Mouse (Mus musculus): Measurements from ENCODE around the gene Iqschfp.

The Iqschfp gene

DNA sequence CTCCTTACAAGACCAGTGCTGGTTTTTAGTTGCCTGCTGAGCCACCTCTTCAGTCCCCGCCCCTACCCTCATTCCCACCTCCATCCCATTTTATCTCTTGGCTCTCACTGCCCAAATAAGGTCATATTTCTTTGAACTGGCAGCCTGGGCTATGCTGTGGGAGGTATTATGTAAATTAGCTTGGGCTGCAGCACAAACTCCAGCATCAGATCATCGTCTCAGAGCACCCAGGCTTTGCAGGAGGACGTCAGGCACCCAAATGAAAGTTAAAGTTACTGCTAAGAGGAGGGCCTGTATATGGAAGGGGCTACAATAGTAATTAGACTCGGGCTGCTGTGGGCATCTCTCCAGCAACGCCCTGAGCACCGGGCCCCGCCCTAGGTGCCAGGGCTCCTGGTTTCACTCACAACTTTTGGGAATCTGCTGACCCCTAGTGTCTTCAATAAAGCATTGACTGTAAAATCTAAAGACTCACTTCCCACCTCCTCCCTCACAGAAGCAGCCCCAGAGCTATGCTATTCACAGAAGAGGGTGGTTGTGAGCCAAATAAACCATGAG lies 651.0 kb downstream of the Iqschfp start:
- peak; percentile 70 to 73 for DNase-seq

DNA sequence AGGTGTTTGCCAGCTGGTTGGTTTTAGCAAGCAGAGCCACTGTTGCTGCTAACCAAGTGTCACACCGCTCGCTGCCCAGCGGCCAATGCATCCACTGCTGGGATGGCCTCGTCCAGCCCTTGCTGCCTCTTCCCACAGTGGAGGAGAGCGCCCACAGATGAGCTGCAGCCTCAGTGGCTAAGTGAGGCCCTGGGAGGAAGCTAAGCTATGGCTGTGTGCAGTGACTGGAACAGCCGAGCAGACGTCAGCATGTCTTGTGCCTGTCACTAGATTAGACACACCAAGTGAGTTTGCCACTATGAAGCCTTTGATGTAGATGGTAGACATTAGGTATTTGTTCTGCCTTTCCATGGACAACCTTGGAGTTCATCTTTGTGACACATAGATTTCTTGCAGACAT lies 652.8 kb downstream of the Iqschfp start:
- no peak for DNase-seq

DNA sequence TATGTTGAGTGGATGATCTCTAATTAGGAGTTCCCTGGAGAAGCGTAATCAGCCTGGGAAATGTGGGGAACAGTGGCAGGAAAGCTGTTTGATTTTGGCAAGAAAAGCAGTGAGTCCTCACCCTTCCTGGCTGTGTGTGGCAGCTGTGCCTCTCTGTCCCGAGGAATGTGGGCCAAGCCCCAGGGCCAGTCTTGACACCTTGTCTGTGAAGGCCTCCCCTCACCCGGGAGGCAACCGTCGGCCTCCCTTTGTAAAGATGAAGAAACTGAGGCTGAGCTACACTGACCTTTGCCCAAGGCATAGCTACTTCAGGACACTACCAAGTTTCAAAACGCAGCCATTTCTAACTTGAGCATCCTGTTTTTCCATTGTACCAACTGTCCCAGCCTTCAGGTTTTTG lies 653.9 kb downstream of the Iqschfp start:
- DNase-seq, result no peak

DNA sequence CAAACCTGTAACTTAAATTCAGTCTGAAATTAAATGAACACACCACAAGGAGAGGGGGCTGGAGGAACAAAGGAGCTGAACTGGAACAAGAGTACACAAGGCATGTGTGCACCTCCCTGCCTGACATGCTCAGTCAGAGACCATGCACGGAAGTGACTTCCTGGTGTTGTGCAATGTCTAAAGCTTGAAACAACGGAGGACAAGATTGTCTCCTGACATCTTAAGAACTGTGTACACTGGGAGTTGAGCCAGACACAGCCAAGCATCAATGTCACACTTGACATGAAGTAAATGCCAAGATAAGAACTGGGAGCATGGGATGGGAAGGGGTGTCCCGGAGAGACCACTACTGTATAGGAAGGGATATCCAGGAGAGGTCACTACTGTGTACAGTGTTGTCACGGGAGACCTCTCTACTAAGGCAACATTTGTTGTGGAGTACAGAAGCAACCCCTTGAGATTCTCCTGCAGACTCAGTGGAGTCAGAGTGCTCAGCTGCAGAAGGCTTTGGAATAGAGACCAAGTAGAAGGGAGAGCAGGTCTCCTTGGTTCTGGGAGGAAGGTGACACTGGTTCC lies 663.1 kb downstream of the Iqschfp start:
- no peak for DNase-seq

DNA sequence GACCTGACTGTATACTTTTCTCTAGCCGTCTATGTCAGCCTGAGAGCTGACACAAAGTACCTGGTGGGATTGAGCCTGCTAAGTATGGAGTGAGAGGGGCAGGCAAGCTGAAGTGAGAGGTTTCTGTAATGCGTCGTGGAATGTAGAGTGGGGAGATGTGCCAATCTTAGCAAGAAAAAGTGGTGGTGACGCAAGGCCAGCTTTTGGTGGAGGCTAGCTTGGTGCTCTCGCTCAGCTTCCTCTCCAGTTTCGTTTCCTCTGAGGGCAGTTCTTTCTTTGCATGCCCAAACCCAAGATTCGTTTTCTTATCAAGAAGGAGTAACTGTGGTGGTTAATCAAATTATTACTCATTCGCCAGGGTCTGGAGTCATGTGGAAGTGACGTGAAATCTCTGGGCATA lies 664.9 kb downstream of the Iqschfp start:
- no peak for DNase-seq

DNA sequence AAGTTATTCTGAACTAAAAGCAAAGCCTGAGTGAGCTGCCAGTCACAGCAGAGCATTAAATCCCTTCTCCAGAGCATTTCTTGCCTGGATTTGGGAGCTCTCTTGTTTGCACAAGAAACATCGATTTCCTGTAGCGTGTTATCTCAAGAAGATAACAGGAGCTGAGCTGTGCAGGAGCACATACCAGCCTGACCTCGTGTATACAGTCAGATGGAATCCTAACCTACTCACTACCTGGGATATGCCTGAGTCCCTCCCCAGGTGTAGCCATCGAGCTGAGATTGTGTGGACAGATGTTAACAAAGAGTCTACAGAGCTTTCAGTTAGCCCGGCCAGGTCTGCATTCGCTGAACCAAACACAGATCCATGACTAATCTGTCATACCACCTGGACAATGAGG lies 666.7 kb downstream of the Iqschfp start:
- DNase-seq, result no peak

DNA sequence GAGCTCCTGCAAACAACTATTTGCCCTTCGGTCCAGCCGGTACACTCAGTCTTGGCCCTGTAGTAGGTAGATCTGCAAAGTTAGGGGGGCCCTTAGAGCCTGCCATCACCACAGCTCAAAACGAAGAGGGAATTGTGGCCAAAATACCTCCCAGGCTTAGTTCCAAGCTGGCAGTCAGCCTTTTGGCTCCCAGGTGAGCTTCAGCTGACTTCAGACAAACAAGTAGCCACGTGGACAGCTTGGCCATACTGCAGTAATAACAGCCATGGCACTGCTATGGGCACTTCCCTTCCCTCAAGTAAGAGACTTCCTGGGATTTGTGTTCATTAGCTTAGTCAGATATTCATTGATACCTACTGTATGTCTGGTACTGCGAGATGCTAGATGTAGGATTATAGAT lies 668.0 kb downstream of the Iqschfp start:
- DNase-seq, result peak; percentile 83

DNA sequence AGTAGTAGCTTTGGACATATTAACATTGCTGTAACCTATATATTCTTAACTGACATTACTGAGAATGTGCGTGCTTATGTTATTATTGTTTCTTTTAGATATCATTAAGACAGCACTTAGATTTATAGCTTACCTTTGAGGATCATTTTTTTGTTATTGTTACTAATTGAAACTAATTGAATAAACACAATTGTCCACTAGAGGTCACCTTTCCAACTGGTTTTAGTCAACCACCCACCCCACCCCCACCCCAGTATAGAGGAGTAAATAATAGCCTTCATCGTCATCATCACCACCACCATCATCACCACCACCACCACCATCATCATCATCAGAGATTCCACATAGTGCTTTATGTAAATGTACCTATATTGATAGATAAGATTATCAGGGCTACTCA lies 670.8 kb downstream of the Iqschfp start:
- DNase-seq, result no peak

DNA sequence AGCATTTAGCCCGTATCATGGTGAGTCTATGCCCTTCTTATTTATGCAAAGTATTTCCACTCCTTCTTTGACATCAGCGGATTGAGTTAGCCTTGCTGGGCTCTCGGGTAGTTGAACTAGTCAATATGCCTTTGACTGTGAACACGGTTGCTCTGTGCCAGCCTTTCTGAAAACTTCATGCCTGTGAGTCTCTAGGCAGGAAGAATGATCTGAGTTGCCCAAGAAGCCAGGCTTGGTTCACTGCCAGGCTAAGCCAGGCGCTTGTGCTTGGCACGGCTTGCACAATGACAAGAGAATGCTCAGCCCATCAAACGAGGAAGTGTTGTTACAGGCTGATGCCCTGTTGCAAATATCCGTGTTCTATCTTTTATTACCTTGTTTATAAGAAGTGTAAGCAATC lies 671.9 kb downstream of the Iqschfp start:
- DNase-seq, result peak; percentile 64 to 72

DNA sequence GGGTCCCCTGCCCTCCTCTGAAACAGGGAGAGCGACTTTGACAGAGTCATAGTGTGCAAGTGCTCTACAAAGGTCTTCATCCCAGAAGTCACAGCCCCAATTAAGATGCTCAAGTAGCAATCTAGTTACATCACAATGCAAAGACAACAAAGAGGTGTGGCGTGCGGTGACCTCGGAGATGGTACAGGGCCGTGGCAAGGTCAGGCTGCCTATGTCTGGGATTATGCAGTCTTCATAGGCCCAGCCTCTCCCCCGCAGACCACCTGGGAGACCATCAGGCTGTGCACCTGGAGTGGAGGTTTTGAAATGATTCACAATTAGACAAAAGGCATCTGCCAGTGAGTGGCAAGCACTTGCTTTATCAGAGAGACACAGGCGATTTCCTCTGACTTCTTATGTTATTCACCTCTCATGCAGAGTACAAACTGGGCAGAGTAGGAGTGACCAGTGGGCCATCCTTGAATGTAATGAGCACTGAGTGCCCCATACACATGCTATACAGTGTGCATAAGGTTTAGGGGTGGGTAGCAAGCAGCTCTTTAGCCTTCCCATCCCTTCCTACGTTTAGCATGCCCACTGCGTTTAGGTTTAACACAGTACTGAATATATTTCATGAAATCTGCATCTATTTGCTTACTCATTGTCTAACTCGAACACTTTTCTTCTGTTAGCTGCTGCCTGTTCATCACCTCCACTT lies 673.1 kb downstream of the Iqschfp start:
- DNase-seq, result no peak

DNA sequence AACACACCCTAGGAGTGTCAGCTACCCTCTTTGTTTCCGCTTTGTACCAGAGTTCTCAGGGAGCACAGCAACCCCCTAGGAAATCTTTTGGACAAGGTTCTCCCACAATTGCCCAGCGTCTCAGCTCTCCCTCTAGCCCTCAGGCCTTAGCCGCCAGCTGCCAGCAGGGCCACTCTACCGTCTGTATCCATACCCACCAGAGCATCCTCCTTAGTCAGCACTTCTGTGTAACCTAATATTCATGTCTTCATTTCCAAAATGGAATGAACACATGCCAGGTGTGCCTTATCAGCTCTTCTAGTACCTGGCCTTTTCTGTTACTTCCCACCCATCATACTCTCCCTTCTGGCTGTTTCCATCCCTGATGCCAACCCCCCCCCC lies 673.6 kb downstream of the Iqschfp start:
- no peak for DNase-seq

- DNase-seq, result no peak
Observed at GRCm38 (mm10) chr3:68567581-68567980, 675.5 kb downstream of the Iqschfp start.

- no peak for DNase-seq
Observed at GRCm38 (mm10) chr3:68568149-68568548, 676.1 kb downstream of the Iqschfp start.

- DNase-seq, result no peak
Observed at GRCm38 (mm10) chr3:68568716-68569115, 676.7 kb downstream of the Iqschfp start.

DNA sequence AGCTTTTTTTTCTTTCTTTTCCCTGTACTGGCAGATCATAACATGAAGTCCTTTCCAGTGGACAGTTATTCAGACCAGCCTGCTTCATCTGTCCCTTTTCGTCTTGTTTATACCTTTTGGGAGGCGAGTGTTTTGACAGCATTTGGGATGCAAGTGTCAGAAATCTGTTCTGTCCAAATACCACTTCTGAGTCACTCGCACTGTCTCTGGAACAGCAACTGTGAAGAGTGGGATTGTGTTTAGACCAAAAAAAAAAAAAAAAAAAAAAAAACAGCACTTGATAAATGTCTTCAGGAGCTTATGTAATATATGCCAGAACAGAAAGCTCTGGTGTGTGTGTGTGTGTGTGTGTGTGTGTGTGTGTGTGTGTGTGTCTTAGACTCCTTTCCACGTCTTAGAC lies 678.3 kb downstream of the Iqschfp start:
- DNase-seq, result no peak

DNA sequence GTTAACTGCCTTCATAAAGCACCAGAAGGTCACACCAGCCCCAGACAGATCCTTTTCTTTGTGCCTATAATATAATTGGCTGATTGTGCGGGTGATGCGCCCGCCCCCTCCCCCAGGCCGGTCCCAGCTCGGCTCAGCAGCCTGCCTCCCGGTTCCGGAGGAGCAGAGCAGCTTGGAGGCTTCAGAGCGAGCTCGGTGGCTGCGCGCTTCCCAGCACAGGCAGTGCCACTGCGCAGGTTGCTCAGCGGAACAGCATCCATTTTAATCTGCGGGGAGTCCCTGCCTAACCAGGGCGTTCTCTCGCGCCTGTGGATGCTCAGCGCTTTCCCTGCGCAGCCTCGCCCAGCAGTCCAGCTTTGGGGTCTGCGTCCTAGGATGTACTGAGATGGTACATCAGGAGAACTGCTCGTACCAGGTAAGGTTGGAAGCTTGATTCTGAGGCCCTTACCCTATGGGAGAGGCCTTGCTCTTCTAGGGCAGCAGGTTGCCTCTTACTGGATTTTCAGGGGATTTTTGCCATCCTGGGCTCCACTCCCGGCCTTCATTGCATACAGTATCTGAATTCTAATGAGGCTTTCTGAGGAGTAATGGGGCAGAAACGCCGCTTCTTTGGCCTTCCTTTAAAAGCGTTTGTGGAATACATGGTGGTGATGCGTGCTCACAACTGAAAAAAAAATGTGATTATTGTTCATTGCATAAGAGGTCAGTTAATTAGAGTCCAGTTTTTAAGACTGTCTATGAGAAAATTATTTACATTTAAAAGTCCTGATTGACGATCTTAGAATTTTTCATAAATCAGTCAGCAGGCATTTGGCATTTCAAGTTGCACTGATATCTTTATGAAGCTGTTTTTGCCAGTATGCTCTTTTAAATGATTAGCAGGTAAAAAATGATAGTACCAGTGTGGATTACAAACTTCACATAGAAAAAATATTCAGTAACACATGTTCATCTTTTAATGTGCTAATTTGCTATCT lies 680.5 kb downstream of the Iqschfp start:
- peak; percentile 90 to 94 for DNase-seq

DNA sequence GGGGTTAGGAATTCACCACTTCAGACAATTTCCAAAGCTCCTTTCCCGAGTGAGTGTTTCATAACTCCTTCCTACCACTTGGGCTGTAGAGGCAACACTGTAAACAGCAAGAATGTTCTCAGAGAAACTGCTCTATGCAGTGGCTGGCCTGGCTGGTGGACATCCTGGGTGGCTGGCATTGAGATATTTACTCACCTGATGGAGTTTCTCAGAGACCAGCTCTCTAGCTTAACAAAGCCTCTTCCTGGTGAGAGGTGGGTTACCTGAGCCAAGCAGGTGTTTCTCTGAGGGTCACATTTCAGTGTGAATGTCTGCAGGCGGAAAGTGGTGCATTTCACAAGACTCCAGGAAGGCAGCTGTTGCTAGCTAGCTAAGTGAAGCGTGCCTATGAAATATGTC lies 681.2 kb downstream of the Iqschfp start:
- DNase-seq, result peak in 1 of 2 experiments; percentile 59

DNA sequence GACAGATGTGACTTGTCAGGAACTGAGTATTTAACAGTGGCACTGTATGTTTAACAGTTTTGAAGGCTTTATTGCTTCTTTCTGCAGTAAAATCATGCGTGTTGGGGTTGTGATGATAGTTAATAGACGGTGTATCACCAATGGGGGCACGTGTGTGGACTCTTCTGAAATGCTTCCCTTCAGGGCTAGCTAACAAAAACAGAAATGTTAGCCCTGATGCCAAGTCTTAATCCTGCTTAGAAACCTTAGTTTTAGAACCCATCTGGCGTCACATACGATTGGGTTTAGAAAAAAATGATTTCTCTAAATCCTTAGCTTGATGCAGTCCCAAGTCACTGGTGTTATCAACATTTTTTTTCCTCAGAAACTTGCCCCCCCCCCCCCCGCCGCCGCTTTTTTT lies 682.1 kb downstream of the Iqschfp start:
- no peak for DNase-seq

GRCm38 (mm10) chr3:68574565-68574964 lies 682.5 kb downstream of the Iqschfp start:
- DNase-seq, result peak; percentile 37 to 60

DNA sequence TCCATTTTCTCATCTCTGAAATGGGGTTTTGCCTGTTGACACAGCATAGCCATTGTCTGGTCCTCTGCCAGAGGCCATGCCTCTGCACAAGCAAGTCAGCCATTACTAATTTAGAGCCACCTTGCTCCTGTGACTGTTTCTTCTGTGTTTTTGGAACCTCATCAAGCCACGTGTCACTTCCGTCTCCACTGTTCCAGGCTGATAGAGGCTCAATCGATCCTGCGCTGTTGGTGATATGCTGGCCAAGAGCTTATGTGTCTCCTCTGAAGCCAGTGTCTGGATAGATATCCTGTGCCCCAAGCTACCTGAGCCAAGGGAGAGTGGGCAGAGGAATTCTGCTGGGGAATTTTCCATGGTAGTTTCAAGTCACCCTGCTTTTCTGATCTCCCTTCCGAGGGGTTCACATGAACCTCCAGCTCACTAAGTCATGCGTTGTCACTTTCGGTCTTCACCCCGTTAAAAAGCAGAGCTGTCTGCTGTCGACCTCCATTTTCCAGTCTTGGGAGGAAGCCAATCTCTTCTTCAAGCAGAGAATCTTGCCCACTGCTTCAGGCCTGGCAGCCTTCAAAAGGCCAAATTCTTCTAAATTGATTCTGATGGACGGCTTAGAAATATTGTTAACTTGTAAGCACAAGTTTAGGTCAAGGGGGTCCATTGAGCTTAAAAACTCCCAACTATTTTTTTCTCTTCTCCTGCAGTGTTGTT lies 683.8 kb downstream of the Iqschfp start:
- peak; percentile 59 to 79 for DNase-seq

- DNase-seq, result peak; percentile 94 to 97
Observed at GRCm38 (mm10) chr3:68576431-68576830, 684.4 kb downstream of the Iqschfp start.

DNA sequence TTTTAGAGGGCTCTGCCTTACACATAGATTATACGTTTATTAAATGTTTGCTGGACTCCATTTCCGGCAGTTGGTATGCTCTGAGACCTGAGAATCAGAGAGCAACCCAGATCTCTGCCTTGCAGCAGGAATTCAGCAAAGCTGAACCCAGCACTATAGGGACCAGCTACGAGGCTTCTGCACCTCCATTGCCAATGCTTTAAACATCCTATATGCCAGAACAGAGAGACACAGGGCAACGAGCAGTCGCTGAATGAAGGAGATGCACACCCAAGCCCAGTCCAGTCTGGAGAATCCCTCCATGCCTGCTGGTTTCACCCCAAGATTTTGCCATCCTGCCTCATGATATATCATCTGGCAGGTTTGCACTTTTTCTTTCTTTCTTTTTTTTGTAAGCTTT lies 684.9 kb downstream of the Iqschfp start:
- DNase-seq, result no peak

DNA sequence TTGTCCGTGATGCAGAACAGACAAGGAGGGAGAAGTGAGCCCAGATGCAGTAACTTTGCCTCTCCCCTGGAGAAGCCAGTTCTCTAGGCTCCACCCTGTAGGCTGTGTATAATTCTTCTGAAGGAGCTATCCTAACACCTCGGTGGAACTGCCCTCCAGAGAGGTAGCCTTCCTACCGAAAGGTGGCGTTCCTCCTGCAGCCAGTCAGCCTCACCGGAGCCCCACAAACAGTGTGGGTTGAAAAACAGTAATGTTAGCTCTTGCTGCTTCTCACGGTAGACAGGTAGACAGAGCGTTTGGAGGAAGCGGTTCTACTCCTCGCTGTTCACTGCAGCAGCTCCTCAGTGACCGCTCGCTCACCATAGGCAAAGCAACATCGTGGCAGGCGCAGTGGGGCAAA lies 689.6 kb downstream of the Iqschfp start:
- DNase-seq, result peak; percentile 63 to 67
